Mouse (Mus musculus) C2C12 (cell line): ENCODE data around the gene Pnkp. TPM values are rescaled to one million over a fixed set of nuclear protein-coding genes. Genes with fewer than 3 reads are reported as not detected.
A peak's percentile ranks its signal among the peaks of the same experiment; 100 is the strongest.

ENCODE experiments used
- H3K27me3 ChIP-seq: one replicate; pipeline ENCODE4 v1.6.1; 2011; ENCODE audit not compliant: control insufficient read depth, insufficient read depth, insufficient read length
- H3K36me3 ChIP-seq: one replicate; pipeline ENCODE4 v1.6.1; 2011; ENCODE audit not compliant: control insufficient read depth, insufficient read depth
- H3K4me3 ChIP-seq: one replicate; pipeline ENCODE4 v1.5.1; 2011; ENCODE audit warnings: mild to moderate bottlenecking, control low read depth; ENCODE audit not compliant: poor library complexity, insufficient read depth, severe bottlenecking
- H3K79me2 ChIP-seq: one replicate; pipeline ENCODE4 v1.6.1; 2011; ENCODE audit not compliant: control insufficient read depth, insufficient read depth
- H3K79me3 ChIP-seq: one replicate; pipeline ENCODE4 v1.6.1; 2011; ENCODE audit warnings: low read depth, control low read depth
- H3ac ChIP-seq: one replicate; pipeline ENCODE3; 2011; ENCODE audit warnings: low read depth; ENCODE audit not compliant: control insufficient read depth, insufficient read length
- CEBPB ChIP-seq: IDR thresholded peaks from one replicate; pipeline ENCODE4 v1.6.1; 2011; ENCODE audit warnings: low read depth, mild to moderate bottlenecking, control low read depth, moderate library complexity
- CTCF ChIP-seq: IDR thresholded peaks from one replicate; pipeline ENCODE4 v1.5.1; 2011; ENCODE audit not compliant: control insufficient read depth, insufficient read depth, insufficient read length
- FOSL1 ChIP-seq: IDR thresholded peaks from one replicate; pipeline ENCODE4 v1.8.0; 2011; ENCODE audit warnings: mild to moderate bottlenecking, low read length; ENCODE audit not compliant: poor library complexity, insufficient read depth, severe bottlenecking
- MAX ChIP-seq: IDR thresholded peaks from one replicate; pipeline ENCODE4 v1.6.1; 2011; ENCODE audit warnings: mild to moderate bottlenecking, control low read depth
- MYOD1 ChIP-seq: IDR thresholded peaks from one replicate; pipeline ENCODE4 v1.6.1; 2011; ENCODE audit warnings: low read depth; ENCODE audit not compliant: control insufficient read depth, insufficient read length
- MYOG ChIP-seq: IDR thresholded peaks from one replicate; pipeline ENCODE4 v1.6.1; 2011; ENCODE audit not compliant: control insufficient read depth, insufficient read length; ENCODE audit errors: extremely low read depth
- USF1 ChIP-seq: IDR thresholded peaks from one replicate; pipeline ENCODE4 v1.6.1; 2011; ENCODE audit warnings: low read depth, mild to moderate bottlenecking, control low read depth, moderate library complexity
- long read RNA-seq, 2 experiments: library from polyadenylated mRNA; unstranded; transcript quantifications; one replicate each; pipeline ENCODE4 v2.0.0; 2019 to 2020
- polyA plus RNA-seq: library from polyadenylated mRNA; unstranded; fragments of >200 nt; fragmentation: generic; extraction: Trizol; gene quantifications from one replicate; pipeline ENCODE4 v1.2.1, GENCODE M21; 2012; ENCODE audit warnings: missing spikeins

Pnkp gene
- polyA plus RNA-seq, result 32.0 TPM
- long read RNA-seq, experiment 1, transcript Pnkp-201 (16 exons, 2,184 nt), result major isoform, 21 of 34 reads
- long read RNA-seq, experiment 1, partial matches to known transcripts, result 7 of 34 reads
- long read RNA-seq, experiment 1, other reads (novel, unspliced or antisense), result 3 of 34 reads
- long read RNA-seq, experiment 2, transcript Pnkp-203 (17 exons, 1,770 nt), result minor isoform, 6 of 130 reads
- long read RNA-seq, experiment 2, transcript Pnkp-201 (16 exons, 2,184 nt), result major isoform, 86 of 130 reads
- long read RNA-seq, experiment 2, transcript Pnkp-202 (15 exons, 1,550 nt), result minor isoform, 14 of 130 reads
- long read RNA-seq, experiment 2, partial matches to known transcripts, result 2 of 130 reads
- long read RNA-seq, experiment 2, other reads (novel, unspliced or antisense), result 22 of 130 reads

- peak; percentile 30 for TF ChIP-seq CEBPB
- TF ChIP-seq FOSL1, result no peak
- H3K4me3 ChIP-seq, result peak within 1 kb of the TSS; percentile 65
- H3ac ChIP-seq, result peak within 1 kb of the TSS; percentile 75
- no peaks in the 10 kb centered on the region for H3K27me3 ChIP-seq
- H3K79me3 ChIP-seq, result peaks cover 12% of the 10 kb centered on the region
- H3K36me3 ChIP-seq, result peaks cover 9% of the 10 kb centered on the region
- peaks cover 33% of the 10 kb centered on the region for H3K79me2 ChIP-seq
Measured at GRCm38 (mm10) chr7:44857042-44857552, at the start of gene Pnkp. Gene Pnkp, plus strand, starts transcription at chr7:44857139.

GRCm38 (mm10) chr7:44808927-44809326 is 48.0 kb upstream of the Pnkp start:
- TF ChIP-seq CEBPB (no peak), MAX (no peak), FOSL1 (no peak), USF1 (no peak), MYOD1 (no peak), CTCF (no peak), MYOG (no peak)

GRCm38 (mm10) chr7:44809466-44809865 is 47.5 kb upstream of the Pnkp start:
- H3K79me3 ChIP-seq, result peaks cover 2% of the 10 kb centered on the region
- no peak overlapping the region for H3ac ChIP-seq
- H3K4me3 ChIP-seq, result no peak overlapping the region
- H3K27me3 ChIP-seq, result peaks cover 11% of the 10 kb centered on the region
- H3K36me3 ChIP-seq, result peaks cover 25% of the 10 kb centered on the region
- peaks cover 11% of the 10 kb centered on the region for H3K79me2 ChIP-seq
- TF ChIP-seq MYOG (no peak), CTCF (no peak), MYOD1 (no peak), MAX (no peak), USF1 (no peak), CEBPB (no peak), FOSL1 (no peak)

More at GRCm38 (mm10) chr7:44808927-44809326, 48.0 kb upstream of the Pnkp start:
- no peak overlapping the region for H3ac ChIP-seq
- peaks cover 22% of the 10 kb centered on the region for H3K36me3 ChIP-seq
- no peak overlapping the region for H3K4me3 ChIP-seq
- no peaks in the 10 kb centered on the region for H3K79me3 ChIP-seq
- peaks cover 5% of the 10 kb centered on the region for H3K79me2 ChIP-seq
- H3K27me3 ChIP-seq, result peaks cover 14% of the 10 kb centered on the region

- Histone ChIP-seq H3K4me3 (no peak overlapping the region), H3K27me3 (peaks cover 2% of the 10 kb centered on the region), H3K79me2 (peaks cover 19% of the 10 kb centered on the region), H3K36me3 (peaks cover 28% of the 10 kb centered on the region), H3ac (no peak overlapping the region), H3K79me3 (peaks cover 4% of the 10 kb centered on the region)
- TF ChIP-seq MYOG (no peak), MYOD1 (no peak), USF1 (no peak), CTCF (no peak), FOSL1 (no peak), MAX (no peak), CEBPB (no peak)
Measured at GRCm38 (mm10) chr7:44810365-44810764, 46.6 kb upstream of the Pnkp start.

GRCm38 (mm10) chr7:44810819-44811557 is 46.0 kb upstream of the Pnkp start:
- no peak for TF ChIP-seq CEBPB
- no peak for TF ChIP-seq USF1
- H3K79me2 ChIP-seq, result peaks cover 19% of the 10 kb centered on the region
- H3K4me3 ChIP-seq, result no peak overlapping the region
- peaks cover 4% of the 10 kb centered on the region for H3K79me3 ChIP-seq
- H3ac ChIP-seq, result no peak overlapping the region
- H3K27me3 ChIP-seq, result no peaks in the 10 kb centered on the region
- H3K36me3 ChIP-seq, result peaks cover 28% of the 10 kb centered on the region
